In the genomic region with DNA sequence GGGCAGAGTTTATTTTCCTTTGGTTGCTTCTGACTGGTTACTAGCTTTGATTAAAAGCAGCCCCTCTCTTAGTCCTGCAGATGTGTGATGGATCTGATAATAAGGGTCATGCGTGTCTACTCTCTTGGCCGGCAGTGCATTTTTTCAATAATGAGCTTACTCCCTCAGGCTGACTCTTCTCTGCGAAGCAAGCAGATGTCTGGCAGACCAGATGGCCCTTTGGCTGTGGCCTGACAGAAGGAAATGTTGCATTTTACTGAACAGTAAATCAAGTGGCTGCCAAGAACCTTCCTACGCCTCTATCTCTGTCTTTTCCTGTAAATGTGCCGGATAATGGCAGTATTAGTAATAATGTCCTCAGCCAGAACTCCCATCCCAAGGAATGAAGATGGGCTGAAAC, we compare ENCODE assay signal across 8 mouse cellular contexts. TPM values are rescaled to one million over a fixed set of nuclear protein-coding genes. Genes with fewer than 3 reads are reported as not detected.
DNase-seq lines count a peak whose midpoint lies in the region; ATAC-seq and TF ChIP-seq lines count a peak whose summit lies in the region.

No protein-coding gene starts in this region.

- H3K4me1 ChIP-seq in forebrain, embryonic 16.5 days (replicated peaks; ENCODE audit: control insufficient read depth, insufficient read depth, low read length): peaks cover 31% of the 10 kb centered on the region
- H3K4me1 ChIP-seq in hindbrain, postnatal 0 days (ENCODE audit: insufficient read depth, low read length): peaks cover 20% of the 10 kb centered on the region
- H3K4me1 ChIP-seq in lung, postnatal 0 days (ENCODE audit: insufficient read depth, low read depth, low read length): peaks cover 54% of the 10 kb centered on the region
- peaks cover 59% of the 10 kb centered on the region for H3K4me1 ChIP-seq in stomach, embryonic 16.5 days (ENCODE audit: control insufficient read depth, insufficient read depth, low read length)

- peak; percentile 56 for ATAC-seq in forebrain, embryonic 16.5 days
- peak; percentile 67 for ATAC-seq in hindbrain, postnatal 0 days
- peak; percentile 39 for ATAC-seq in lung, postnatal 0 days
- peak; percentile 76 for ATAC-seq in stomach, embryonic 16.5 days (ENCODE audit: insufficient read depth, low FRiP score)

- WGBS in forebrain, embryonic 16.5 days: 35% methylated on average over 5 of the region's 5 CpGs
- 25% methylated on average over 5 of the region's 5 CpGs for whole genome bisulfite sequencing in hindbrain, postnatal 0 days
- 33% methylated on average over 5 of the region's 5 CpGs for WGBS in lung, postnatal 0 days
- 28% methylated on average over 5 of the region's 5 CpGs for WGBS in stomach, embryonic 16.5 days

- peak; percentile 43 for DNase-seq in gastrocnemius, adult 18-20 months (ENCODE audit: low spot score)
- no peak for DNase-seq in gastrocnemius, adult 8-10 months (ENCODE audit: low spot score in 2 of 2)
- DNase-seq in adipocyte (ENCODE audit: low spot score): peak; percentile 85
- DNase-seq in hindbrain, postnatal 0 days (ENCODE audit: low spot score): peak; percentile 64
- DNase-seq in lung, postnatal 0 days (ENCODE audit: low spot score): peak; percentile 86
- no peak for DNase-seq in ovary, postnatal 14 days (ENCODE audit: low spot score)

- no peaks in the 10 kb centered on the region for H3K9me3 ChIP-seq in forebrain, embryonic 16.5 days (ENCODE audit: control insufficient read depth, low read length)
- no peaks in the 10 kb centered on the region for H3K9me3 ChIP-seq in hindbrain, postnatal 0 days (ENCODE audit: low read length)
- no peaks in the 10 kb centered on the region for H3K9me3 ChIP-seq in lung, postnatal 0 days (ENCODE audit: low read length)
- H3K9me3 ChIP-seq in stomach, embryonic 16.5 days (replicated peaks; ENCODE audit: control insufficient read depth, low read length): no peaks in the 10 kb centered on the region

- H3K4me3 ChIP-seq in forebrain, embryonic 16.5 days (replicated peaks; ENCODE audit: low read length): no peak overlapping the region
- no peak overlapping the region for H3K4me3 ChIP-seq in hindbrain, postnatal 0 days (ENCODE audit: low read length)
- H3K4me3 ChIP-seq in lung, postnatal 0 days (ENCODE audit: low read depth, low read length): no peak overlapping the region
- H3K4me3 ChIP-seq in stomach, embryonic 16.5 days (replicated peaks; ENCODE audit: low read length): no peak overlapping the region

- H3K36me3 ChIP-seq in forebrain, embryonic 16.5 days (ENCODE audit: control insufficient read depth, insufficient read depth): no peaks in the 10 kb centered on the region
- no peaks in the 10 kb centered on the region for H3K36me3 ChIP-seq in hindbrain, postnatal 0 days (ENCODE audit: insufficient read depth, low read length)
- H3K36me3 ChIP-seq in lung, postnatal 0 days (ENCODE audit: insufficient read depth, low read length): no peaks in the 10 kb centered on the region
- no peaks in the 10 kb centered on the region for H3K36me3 ChIP-seq in stomach, embryonic 16.5 days (ENCODE audit: control insufficient read depth, insufficient read depth, low read length)

- no peak overlapping the region for H3K4me2 ChIP-seq in forebrain, embryonic 16.5 days (ENCODE audit: low read length)
- H3K4me2 ChIP-seq in hindbrain, postnatal 0 days (ENCODE audit: low read depth, low read length): no peak overlapping the region
- no peak overlapping the region for H3K4me2 ChIP-seq in lung, postnatal 0 days (replicated peaks; ENCODE audit: low read depth, low read length)
- no peak overlapping the region for H3K4me2 ChIP-seq in stomach, embryonic 16.5 days (ENCODE audit: low read depth, low read length)

- no peak overlapping the region for H3K9ac ChIP-seq in forebrain, embryonic 16.5 days (replicated peaks; ENCODE audit: low read depth, low read length)
- H3K9ac ChIP-seq in hindbrain, postnatal 0 days (replicated peaks; ENCODE audit: low read length): no peak overlapping the region
- no peak overlapping the region for H3K9ac ChIP-seq in lung, postnatal 0 days (replicated peaks; ENCODE audit: low read depth)
- no peak overlapping the region for H3K9ac ChIP-seq in stomach, embryonic 16.5 days (ENCODE audit: low read length)

- TF ChIP-seq EP300 in lung, postnatal 0 days (IDR thresholded peaks at IDR 0.05): no peak; the same call in 1 of the 2 replicates

- peak overlapping the region; percentile 52; the same call in 1 of the 2 replicates for H3K27ac ChIP-seq in forebrain, embryonic 16.5 days (ENCODE audit: low read length)
- H3K27ac ChIP-seq in hindbrain, postnatal 0 days: 0 out of 2 replicates have a peak overlapping the region, but pooled peaks have one; percentile 15
- H3K27ac ChIP-seq in lung, postnatal 0 days (ENCODE audit: low read length): peak overlapping the region; percentile 73
- peak overlapping the region; percentile 64 for H3K27ac ChIP-seq in stomach, embryonic 16.5 days (ENCODE audit: low read length)

- no peak for TF ChIP-seq CTCF in hindbrain, postnatal 0 days (IDR thresholded peaks at IDR 0.05; ENCODE audit: low read depth)
- TF ChIP-seq CTCF in lung, postnatal 0 days (IDR thresholded peaks at IDR 0.05): no peak

- H3K27me3 ChIP-seq in forebrain, embryonic 16.5 days (replicated peaks; ENCODE audit: control insufficient read depth, insufficient read depth, low read length): no peaks in the 10 kb centered on the region
- H3K27me3 ChIP-seq in hindbrain, postnatal 0 days (ENCODE audit: insufficient read depth, low read length): no peaks in the 10 kb centered on the region
- H3K27me3 ChIP-seq in lung, postnatal 0 days (replicated peaks; ENCODE audit: insufficient read depth, low read length): no peaks in the 10 kb centered on the region
- no peaks in the 10 kb centered on the region for H3K27me3 ChIP-seq in stomach, embryonic 16.5 days (ENCODE audit: control insufficient read depth, insufficient read depth, low read length)

RNA-seq across cellular contexts. Expression of gene Scarb2, which starts 8.0 kb away (rescaled TPM):
- 10 to 100 TPM; 69.6 to 72.5 TPM for total RNA-seq in gastrocnemius, adult 18-20 months (2021)
- total RNA-seq in gastrocnemius, adult 8-10 months (2022): 10 to 100 TPM; 72.4 to 89.7 (median 80.3) TPM
- 25.1 and 27.0 TPM in 2 replicates for polyA plus RNA-seq in forebrain, embryonic 16.5 days (2015; fragmentation: Nextera tagmentation; extraction: Ambion mirVana)
- 112 and 125 TPM in 2 replicates for total RNA-seq in hindbrain, postnatal 0 days (2014; rRNA removed)
- 21.7 and 22.9 TPM in 2 replicates for polyA plus RNA-seq in hindbrain, postnatal 0 days (2015; fragmentation: Nextera tagmentation; extraction: Ambion mirVana)
- polyA plus RNA-seq in lung, postnatal 0 days (2015; fragmentation: Nextera tagmentation; extraction: Ambion mirVana): 46.6 and 52.4 TPM in 2 replicates
- polyA plus RNA-seq in stomach, embryonic 16.5 days (2015; fragmentation: Nextera tagmentation; extraction: Ambion mirVana): 17.7 and 18.2 TPM in 2 replicates

RNA-seq across cellular contexts. Expression of gene Fam47e, which starts 56.2 kb away (rescaled TPM):
- total RNA-seq in gastrocnemius, adult 18-20 months (2021): not detected
- not detected for total RNA-seq in gastrocnemius, adult 8-10 months (2022)
- 0.43 and 0.77 TPM in 2 replicates for polyA plus RNA-seq in forebrain, embryonic 16.5 days (2015; fragmentation: Nextera tagmentation; extraction: Ambion mirVana)
- 0.68 and 1.9 TPM in 2 replicates for total RNA-seq in hindbrain, postnatal 0 days (2014; rRNA removed)
- polyA plus RNA-seq in hindbrain, postnatal 0 days (2015; fragmentation: Nextera tagmentation; extraction: Ambion mirVana): 1.4 and 1.5 TPM in 2 replicates
- 11.4 and 15.4 TPM in 2 replicates for polyA plus RNA-seq in lung, postnatal 0 days (2015; fragmentation: Nextera tagmentation; extraction: Ambion mirVana)
- polyA plus RNA-seq in stomach, embryonic 16.5 days (2015; fragmentation: Nextera tagmentation; extraction: Ambion mirVana): 0.37 and 0.61 TPM in 2 replicates

Comparison
In these comparisons a context has a peak if more than half of its experiments do, and no peak if none do; other contexts are left out.
1. DNase-seq: peak in gastrocnemius, adult 18-20 months (single experiment), adipocyte (single experiment), hindbrain, postnatal 0 days (single experiment) and lung, postnatal 0 days (single experiment); none in gastrocnemius, adult 8-10 months (0 of 2) and ovary, postnatal 14 days (single experiment).
2. H3K27ac ChIP-seq: peak in every context shown above with its lines; median percentile 73 in lung, postnatal 0 days; 64 in stomach, embryonic 16.5 days; 52 in forebrain, embryonic 16.5 days; 15 in hindbrain, postnatal 0 days.
3. Peak in every context shown above with its lines, with median percentiles within 50 percentile points of each other: ATAC-seq.